Mouse (Mus musculus) small intestine, adult 2 months (tissue): ENCODE measurements at regions not wholly inside any gene's neighbourhood (a gene's known extent, or its start where the extent isn't known, plus 50 kb on each side); places are given as distances from the start of the nearest gene placed in this dataset.

Experiments used
- H3K27ac ChIP-seq: fragments of 200-500 bp; 2 replicates; pipeline ENCODE4 v1.5.1; 2012; ENCODE audit warnings: low read depth, low read length, control low read depth, inconsistent platforms; ENCODE audit not compliant: insufficient read depth
- H3K27me3 ChIP-seq: fragments of 200-500 bp; 2 replicates; pipeline ENCODE4 v1.6.1; 2012; ENCODE audit warnings: mild to moderate bottlenecking, moderate library complexity, low read length, inconsistent platforms; ENCODE audit not compliant: control insufficient read depth, insufficient read depth
- H3K36me3 ChIP-seq: fragments of 200-500 bp; 2 replicates; pipeline ENCODE4 v1.6.1; 2012; ENCODE audit warnings: mild to moderate bottlenecking, low read length, control low read depth, inconsistent platforms; ENCODE audit not compliant: control insufficient read depth, insufficient read depth
- H3K4me1 ChIP-seq: fragments of 200-500 bp; 2 replicates; pipeline ENCODE4 v1.6.1; 2012; ENCODE audit warnings: low read length, inconsistent platforms, mixed read lengths; ENCODE audit not compliant: control insufficient read depth, insufficient read depth, insufficient read length
- H3K4me3 ChIP-seq: fragments of 200-500 bp; 2 replicates; pipeline ENCODE4 v1.5.1; 2012; ENCODE audit warnings: low read depth, mild to moderate bottlenecking, control low read depth, inconsistent platforms, low read length, moderate library complexity
- CTCF ChIP-seq: fragments of 200-500 bp; IDR thresholded peaks from 2 replicates; pipeline ENCODE4 v1.5.1; 2012; ENCODE audit warnings: low read depth, mild to moderate bottlenecking, control low read depth, inconsistent platforms, low read length, moderate library complexity, mixed read lengths; ENCODE audit not compliant: insufficient replicate concordance, insufficient read length; ENCODE audit errors: extremely low read depth
- POLR2A ChIP-seq: fragments of 200-500 bp; IDR thresholded peaks from 2 replicates; pipeline ENCODE4 v1.6.1; 2012; ENCODE audit warnings: low read depth, mild to moderate bottlenecking, control low read depth, inconsistent platforms, low read length, moderate library complexity
- WGBS: fragments of 180-500 bp; shearing (Covaris S2); methylation state at CpG from one replicate; pipeline ENCODE4 v1.1.7; 2018; 5-methylcytosine and 5-hydroxymethylcytosine counted together

DNA sequence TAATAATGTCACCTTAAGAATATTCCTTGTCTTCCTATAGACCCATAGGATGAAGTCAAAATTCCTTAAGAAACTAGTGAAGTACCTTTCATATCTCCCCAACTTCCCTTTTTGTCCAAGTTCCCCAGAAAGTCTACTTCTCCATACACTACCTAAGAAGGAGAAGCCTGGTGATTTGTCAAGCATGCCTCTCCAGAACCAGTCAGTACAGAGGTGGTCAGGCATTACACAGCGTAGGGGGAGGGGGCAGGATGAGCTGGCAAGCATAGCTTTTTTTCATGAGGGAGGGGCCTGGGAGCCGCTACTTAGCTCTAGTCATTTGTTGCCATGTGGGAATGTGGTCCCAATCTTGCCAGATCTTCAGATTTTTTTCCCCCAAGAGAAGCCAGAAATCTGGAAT is 54.0 kb upstream of the Satb2 start:
- Histone ChIP-seq H3K4me3 (no peak overlapping the region), H3K27me3 (no peaks in the 10 kb centered on the region), H3K4me1 (no peaks in the 10 kb centered on the region), H3K27ac (no peak overlapping the region), H3K36me3 (no peaks in the 10 kb centered on the region)
- WGBS: 67% methylated on average over 2 of the region's 2 CpGs
- no peak for TF ChIP-seq CTCF
- TF ChIP-seq POLR2A: no peak

DNA sequence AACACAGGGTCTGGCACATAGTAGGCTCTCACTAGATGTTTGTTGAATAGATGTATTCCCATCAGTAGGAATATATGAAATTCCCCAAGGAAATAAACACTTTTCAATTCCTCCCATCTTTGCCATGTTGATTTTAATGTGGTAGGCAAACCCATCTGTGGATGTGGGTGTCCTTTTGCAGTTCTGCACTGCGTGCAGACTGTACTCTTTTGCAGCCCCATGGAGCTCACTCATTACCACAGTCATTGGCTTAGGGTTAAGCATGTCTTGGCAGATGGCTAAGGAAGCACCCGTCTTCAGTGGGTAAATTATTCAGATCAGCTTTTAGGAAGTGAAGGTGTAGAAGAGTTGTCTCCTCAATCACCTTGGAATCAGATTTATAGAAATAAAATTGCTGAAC is 54.8 kb upstream of the Satb2 start:
- H3K36me3 ChIP-seq: no peaks in the 10 kb centered on the region
- 83% methylated on average over 2 of the region's 2 CpGs for WGBS
- H3K4me1 ChIP-seq: no peaks in the 10 kb centered on the region
- H3K4me3 ChIP-seq: no peak overlapping the region
- TF ChIP-seq POLR2A: no peak
- TF ChIP-seq CTCF: no peak
- no peak overlapping the region for H3K27ac ChIP-seq
- H3K27me3 ChIP-seq: no peaks in the 10 kb centered on the region

- 78% methylated on average over 6 of the region's 6 CpGs for WGBS
- H3K36me3 ChIP-seq: no peaks in the 10 kb centered on the region
- no peak overlapping the region for H3K4me3 ChIP-seq
- no peaks in the 10 kb centered on the region for H3K4me1 ChIP-seq
- H3K27me3 ChIP-seq: no peaks in the 10 kb centered on the region
- H3K27ac ChIP-seq: no peak overlapping the region
- TF ChIP-seq CTCF (no peak), POLR2A (no peak)
These were observed 56.0 kb upstream of the Satb2 start for GRCm38 (mm10) chr1:57034411-57034810.

- WGBS: 78% methylated on average over 3 of the region's 3 CpGs
- no peaks in the 10 kb centered on the region for H3K27me3 ChIP-seq
- TF ChIP-seq CTCF (no peak), POLR2A (no peak)
- no peaks in the 10 kb centered on the region for H3K36me3 ChIP-seq
- no peak overlapping the region for H3K4me3 ChIP-seq
- no peak overlapping the region for H3K27ac ChIP-seq
- no peaks in the 10 kb centered on the region for H3K4me1 ChIP-seq
These were observed 57.9 kb upstream of the Satb2 start for GRCm38 (mm10) chr1:57036382-57036781.

DNA sequence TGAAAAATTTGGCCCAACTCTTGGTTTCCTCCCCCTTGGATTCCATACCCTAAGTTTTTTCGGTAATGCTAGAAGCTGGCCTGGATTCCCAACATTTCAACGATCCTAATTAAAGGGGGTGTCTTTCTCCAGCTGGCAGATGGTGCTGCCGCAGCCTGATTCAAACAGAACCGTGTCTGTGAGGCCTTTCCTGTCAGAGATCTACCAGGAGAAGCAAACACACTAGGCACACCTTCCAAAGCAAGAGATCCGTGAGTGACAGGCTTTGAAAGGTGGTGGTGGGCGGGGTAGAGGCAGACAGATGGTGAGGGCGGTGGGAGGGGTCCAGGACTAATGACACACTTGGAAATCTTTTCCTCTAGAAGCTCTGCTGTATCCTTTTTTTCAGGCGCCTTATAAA is 61.8 kb upstream of the Satb2 start:
- H3K36me3 ChIP-seq: no peaks in the 10 kb centered on the region
- TF ChIP-seq POLR2A (no peak), CTCF (no peak)
- no peaks in the 10 kb centered on the region for H3K27me3 ChIP-seq
- no peaks in the 10 kb centered on the region for H3K4me1 ChIP-seq
- H3K4me3 ChIP-seq: no peak overlapping the region
- H3K27ac ChIP-seq: no peak overlapping the region
- WGBS: 44% methylated on average over 8 of the region's 8 CpGs

DNA sequence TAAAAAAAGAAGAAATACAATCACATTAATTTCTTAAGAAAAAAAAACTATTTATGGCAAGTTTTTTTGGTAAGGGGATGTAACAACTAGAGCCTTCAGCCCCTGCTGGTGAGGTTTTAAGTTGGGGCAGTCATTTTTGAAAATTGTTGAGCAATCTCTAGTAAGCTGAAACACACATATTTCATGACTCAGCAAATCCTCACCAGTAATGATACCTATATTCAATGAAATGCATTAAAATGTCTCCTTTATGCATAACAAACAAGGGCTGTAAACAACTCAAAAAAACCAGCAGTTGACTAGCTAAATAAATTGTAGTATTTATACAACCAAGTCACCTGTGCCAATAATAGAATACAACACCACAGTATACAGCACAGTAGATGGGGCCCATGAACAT is 63.1 kb upstream of the Satb2 start:
- Histone ChIP-seq H3K36me3 (no peaks in the 10 kb centered on the region), H3K27me3 (no peaks in the 10 kb centered on the region), H3K27ac (no peak overlapping the region), H3K4me1 (no peaks in the 10 kb centered on the region), H3K4me3 (no peak overlapping the region)
- no peak for TF ChIP-seq POLR2A
- TF ChIP-seq CTCF: no peak

DNA sequence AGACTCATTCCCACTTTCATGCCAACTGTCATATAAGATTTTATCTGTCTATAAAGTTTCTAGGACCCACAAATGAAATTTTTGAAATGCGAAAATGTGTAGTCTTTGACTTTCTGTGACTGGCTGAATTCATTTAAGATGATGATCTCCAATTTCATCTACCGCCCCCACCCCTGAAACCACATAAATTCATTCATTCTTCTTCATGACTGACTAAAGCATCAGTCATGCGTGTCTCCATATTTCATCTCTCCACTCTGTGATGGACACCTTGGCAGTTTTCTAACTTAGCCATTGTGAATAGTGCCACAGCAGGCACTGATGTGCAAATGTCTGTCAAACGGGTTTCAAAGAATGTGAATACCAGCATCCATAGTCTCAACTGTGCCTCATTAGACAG is 75.4 kb upstream of the Satb2 start:
- WGBS: 85% methylated on average over 4 of the region's 4 CpGs
- Histone ChIP-seq H3K4me3 (no peak overlapping the region), H3K36me3 (no peaks in the 10 kb centered on the region), H3K27me3 (no peaks in the 10 kb centered on the region), H3K4me1 (no peaks in the 10 kb centered on the region), H3K27ac (no peak overlapping the region)
- TF ChIP-seq POLR2A (no peak), CTCF (no peak)

GRCm38 (mm10) chr1:57055976-57056375 is 77.5 kb upstream of the Satb2 start:
- 85% methylated on average over 9 of the region's 9 CpGs for WGBS
- no peaks in the 10 kb centered on the region for H3K4me1 ChIP-seq
- no peak overlapping the region for H3K27ac ChIP-seq
- TF ChIP-seq POLR2A (no peak), CTCF (no peak)
- H3K4me3 ChIP-seq: no peak overlapping the region
- H3K36me3 ChIP-seq: no peaks in the 10 kb centered on the region
- no peaks in the 10 kb centered on the region for H3K27me3 ChIP-seq
